Mouse (Mus musculus) forebrain, embryonic 12.5 days (tissue): Measurements from ENCODE around the gene Zcchc7. TPM values are rescaled to one million over a fixed set of nuclear protein-coding genes. Genes with fewer than 3 reads are reported as not detected.
A peak's percentile ranks its signal among the peaks of the same experiment; 100 is the strongest.

ENCODE experiments used
- ATAC-seq: fragments of 200-750 bp; cut with Nextera tagmentation; 2 replicates; pipeline ENCODE4 v1.8.0; 2017; ENCODE audit warnings: moderate TSS enrichment; ENCODE audit not compliant: low FRiP score
- H3K27ac ChIP-seq: fragments of 300-500 bp; sonication (generic); 2 replicates; pipeline ENCODE4 v1.5.1; 2016; ENCODE audit warnings: mild to moderate bottlenecking
- H3K27me3 ChIP-seq: fragments of 300-500 bp; sonication (generic); 2 replicates; pipeline ENCODE4 v1.6.1; 2016; ENCODE audit warnings: mild to moderate bottlenecking
- H3K36me3 ChIP-seq: fragments of 300-500 bp; sonication (generic); replicated peaks from 2 replicates; pipeline ENCODE4 v1.6.1; 2016; ENCODE audit warnings: mild to moderate bottlenecking
- H3K4me1 ChIP-seq: fragments of 300-500 bp; sonication (generic); 2 replicates; pipeline ENCODE4 v1.6.1; 2016
- H3K4me2 ChIP-seq: fragments of 300-500 bp; sonication (generic); 2 replicates; pipeline ENCODE4 v1.6.1; 2016; ENCODE audit warnings: mild to moderate bottlenecking, moderate library complexity
- H3K4me3 ChIP-seq: fragments of 300-500 bp; sonication (generic); replicated peaks from 2 replicates; pipeline ENCODE4 v1.5.1; 2016; ENCODE audit warnings: mild to moderate bottlenecking
- H3K9ac ChIP-seq: fragments of 300-500 bp; sonication (generic); 2 replicates; pipeline ENCODE4 v1.6.1; 2016; ENCODE audit warnings: mild to moderate bottlenecking
- H3K9me3 ChIP-seq: fragments of 300-500 bp; sonication (generic); 2 replicates; pipeline ENCODE4 v1.6.1; 2016
- WGBS: fragments of 180-500 bp; shearing (Covaris S2); methylation state at CpG from one replicate; pipeline ENCODE4 v1.1.7; 2016; 5-methylcytosine and 5-hydroxymethylcytosine counted together
- polyA plus RNA-seq: library from polyadenylated mRNA; unstranded; fragments of >200 nt; fragmentation: Nextera tagmentation; extraction: Ambion mirVana; gene quantifications from 2 replicates; pipeline ENCODE4 v1.2.1, GENCODE M21; 2016

Gene Zcchc7
- polyA plus RNA-seq, 1 experiment from 2014 or later, result 32.6 TPM

GRCm38 (mm10) chr4:44778316-44778715 lies 22.6 kb downstream of the Zcchc7 start:
- H3K9ac ChIP-seq, result no peak overlapping the region
- H3K4me2 ChIP-seq, result no peak overlapping the region
- H3K4me1 ChIP-seq, result peaks cover 6% of the 10 kb centered on the region; the same call in 1 of the 2 replicates
- H3K27me3 ChIP-seq, result no peaks in the 10 kb centered on the region
- no peak for ATAC-seq
- H3K36me3 ChIP-seq, result no peaks in the 10 kb centered on the region
- 38% methylated on average over 3 of the region's 3 CpGs for WGBS
- H3K27ac ChIP-seq, result no peak overlapping the region
- no peak overlapping the region for H3K4me3 ChIP-seq
- H3K9me3 ChIP-seq, result no peaks in the 10 kb centered on the region

DNA sequence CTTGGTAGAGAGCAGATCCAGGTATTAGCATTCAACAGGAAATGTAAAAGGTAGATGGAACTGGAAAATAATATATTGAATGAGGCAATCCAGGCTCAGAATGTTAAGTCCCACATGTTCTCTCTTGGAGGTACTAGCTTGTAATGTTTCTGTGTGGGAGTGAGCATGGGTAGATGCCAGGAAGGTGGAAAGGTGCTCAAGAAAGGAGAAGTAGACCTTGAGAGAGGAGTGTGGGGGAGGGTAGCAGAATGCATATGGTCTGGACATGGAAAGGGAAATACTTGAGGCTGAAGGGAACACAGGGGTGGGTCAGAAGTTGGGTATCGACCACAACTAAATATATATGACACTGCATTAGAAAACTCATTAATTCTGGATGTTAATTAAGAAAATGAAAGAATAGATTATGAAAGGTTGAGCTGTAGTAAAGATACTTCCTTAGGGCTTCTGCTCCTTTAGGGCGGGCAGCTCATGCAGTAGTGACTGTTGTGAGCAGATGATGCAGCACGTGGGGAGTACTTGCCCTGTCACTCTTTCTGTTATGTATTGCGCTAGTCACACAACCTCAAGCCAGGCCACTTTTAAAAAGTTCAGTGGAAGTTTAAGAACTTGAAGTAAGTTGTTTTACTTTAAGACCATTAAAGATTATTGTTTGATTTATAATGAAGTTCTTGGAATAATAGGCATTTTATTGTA lies 24.9 kb downstream of the Zcchc7 start:
- ATAC-seq, result no peak
- no peak overlapping the region for H3K9ac ChIP-seq
- peaks cover 9% of the 10 kb centered on the region; the same call in 1 of the 2 replicates for H3K4me1 ChIP-seq
- no peak overlapping the region for H3K4me3 ChIP-seq
- H3K27me3 ChIP-seq, result no peaks in the 10 kb centered on the region
- H3K36me3 ChIP-seq, result no peaks in the 10 kb centered on the region
- no peak overlapping the region for H3K4me2 ChIP-seq
- no peaks in the 10 kb centered on the region for H3K9me3 ChIP-seq
- no peak overlapping the region for H3K27ac ChIP-seq
- WGBS, result 60% methylated on average over 4 of the region's 4 CpGs

DNA sequence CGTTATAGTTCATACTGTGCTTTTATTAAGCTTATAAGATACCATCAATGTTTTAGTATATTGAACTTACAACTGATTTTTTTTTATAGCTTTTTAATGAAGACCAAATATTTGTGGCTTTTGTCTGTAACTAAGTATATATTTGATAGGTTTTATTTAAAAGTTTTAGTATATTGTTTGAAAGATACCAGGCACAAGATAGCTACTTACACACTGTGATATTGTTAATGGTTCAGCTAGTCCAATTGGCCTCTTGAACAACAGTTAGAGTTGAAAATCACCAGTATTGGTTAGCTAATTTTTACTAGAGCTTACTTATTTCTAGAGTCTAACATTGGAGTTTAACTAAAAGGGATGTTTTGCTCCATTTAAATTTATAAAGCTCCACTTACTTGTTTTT lies 25.8 kb downstream of the Zcchc7 start:
- no peak overlapping the region for H3K27ac ChIP-seq
- WGBS, result 86% methylated on average over 1 of the region's 1 CpGs

GRCm38 (mm10) chr4:44783566-44784292 lies 28.1 kb downstream of the Zcchc7 start:
- no peak for ATAC-seq
- H3K4me3 ChIP-seq, result no peak overlapping the region
- H3K27me3 ChIP-seq, result no peaks in the 10 kb centered on the region
- no peaks in the 10 kb centered on the region for H3K36me3 ChIP-seq
- no peak overlapping the region for H3K4me2 ChIP-seq
- no peak overlapping the region for H3K9ac ChIP-seq
- 6% methylated on average over 6 of the region's 6 CpGs for WGBS
- peaks cover 3% of the 10 kb centered on the region; the same call in 1 of the 2 replicates for H3K4me1 ChIP-seq
- H3K27ac ChIP-seq, result no peak overlapping the region
- H3K9me3 ChIP-seq, result no peaks in the 10 kb centered on the region

More for the DNA sequence above, 25.8 kb downstream of the Zcchc7 start:
- no peaks in the 10 kb centered on the region for H3K27me3 ChIP-seq
- ATAC-seq, result no peak
- no peak overlapping the region for H3K9ac ChIP-seq
- no peak overlapping the region for H3K4me3 ChIP-seq
- peaks cover 9% of the 10 kb centered on the region; the same call in 1 of the 2 replicates for H3K4me1 ChIP-seq
- H3K36me3 ChIP-seq, result no peaks in the 10 kb centered on the region
- H3K9me3 ChIP-seq, result no peaks in the 10 kb centered on the region
- H3K4me2 ChIP-seq, result no peak overlapping the region

DNA sequence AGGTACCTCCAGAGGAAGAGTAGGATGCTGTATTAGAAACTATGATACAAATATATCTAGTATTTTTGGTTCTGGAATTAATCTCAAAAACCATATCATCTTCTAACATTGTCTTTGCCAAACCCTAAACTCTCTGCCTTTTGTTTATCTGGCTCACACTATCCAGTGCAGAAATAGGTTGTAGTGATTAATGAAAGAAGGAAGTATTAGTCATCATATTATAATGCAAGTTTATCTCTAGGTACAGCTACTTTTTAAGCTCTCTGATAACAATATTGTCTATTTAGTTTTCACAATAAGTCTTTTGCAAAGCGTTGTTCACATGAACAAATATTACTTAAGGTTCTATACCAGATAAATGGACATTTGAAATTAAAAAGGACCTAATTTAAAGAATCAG lies 57.2 kb downstream of the Zcchc7 start:
- Histone ChIP-seq H3K4me2 (no peak overlapping the region), H3K4me3 (no peak overlapping the region), H3K9ac (no peak overlapping the region), H3K4me1 (peaks cover 4% of the 10 kb centered on the region; the same call in 1 of the 2 replicates), H3K9me3 (no peaks in the 10 kb centered on the region), H3K27me3 (no peaks in the 10 kb centered on the region), H3K27ac (no peak overlapping the region), H3K36me3 (no peaks in the 10 kb centered on the region)
- no peak for ATAC-seq
- 91% methylated on average over 1 of the region's 1 CpGs for WGBS

- Histone ChIP-seq H3K27me3 (no peaks in the 10 kb centered on the region), H3K4me3 (no peak overlapping the region), H3K27ac (no peak overlapping the region), H3K4me2 (no peak overlapping the region), H3K36me3 (no peaks in the 10 kb centered on the region), H3K9me3 (no peaks in the 10 kb centered on the region), H3K9ac (no peak overlapping the region), H3K4me1 (peaks cover 4% of the 10 kb centered on the region; the same call in 1 of the 2 replicates)
- 65% methylated on average over 4 of the region's 4 CpGs for WGBS
- no peak for ATAC-seq
These were observed 58.1 kb downstream of the Zcchc7 start for GRCm38 (mm10) chr4:44813770-44814169.

- Histone ChIP-seq H3K9ac (no peak overlapping the region), H3K36me3 (no peaks in the 10 kb centered on the region), H3K9me3 (no peaks in the 10 kb centered on the region), H3K4me3 (no peak overlapping the region), H3K27ac (no peak overlapping the region), H3K27me3 (no peaks in the 10 kb centered on the region), H3K4me1 (peaks cover 4% of the 10 kb centered on the region; the same call in 1 of the 2 replicates), H3K4me2 (no peak overlapping the region)
- ATAC-seq, result no peak
- WGBS, result 77% methylated on average over 7 of the region's 7 CpGs
These were observed 60.9 kb downstream of the Zcchc7 start for GRCm38 (mm10) chr4:44816584-44816983.

GRCm38 (mm10) chr4:44830609-44831008 lies 74.9 kb downstream of the Zcchc7 start:
- WGBS, result 59% methylated on average over 3 of the region's 3 CpGs

DNA sequence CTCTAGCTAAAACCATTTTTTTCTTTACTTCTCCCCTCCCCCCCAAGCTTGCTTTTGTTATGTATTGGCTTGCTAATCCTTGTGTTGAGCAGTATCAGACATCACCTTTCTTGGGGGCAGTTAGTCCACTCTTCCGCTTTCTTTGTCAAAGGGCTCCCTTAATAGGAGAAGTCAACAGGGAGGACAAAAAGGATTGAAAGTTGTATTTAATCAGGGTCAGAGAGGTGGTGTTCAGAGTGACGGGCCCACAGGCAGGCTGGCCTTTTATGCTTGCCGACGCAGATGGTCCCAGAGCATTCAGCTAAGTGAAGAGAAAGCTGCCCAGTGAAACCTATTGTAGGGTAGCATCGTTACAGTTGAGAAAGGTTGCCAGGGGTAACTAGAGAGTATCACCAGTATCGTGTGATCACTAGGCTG lies 96.2 kb downstream of the Zcchc7 start:
- H3K4me1 ChIP-seq, result peaks cover 5% of the 10 kb centered on the region
- H3K27me3 ChIP-seq, result peaks cover 15% of the 10 kb centered on the region
- WGBS, result 7% methylated on average over 6 of the region's 6 CpGs
- no peak overlapping the region for H3K4me2 ChIP-seq
- ATAC-seq, result peak; percentile 64; the same call in 1 of the 2 replicates
- H3K9me3 ChIP-seq, result no peaks in the 10 kb centered on the region
- H3K36me3 ChIP-seq, result no peaks in the 10 kb centered on the region
- 0 out of 2 replicates have a peak overlapping the region, but pooled peaks have one; percentile 31 for H3K27ac ChIP-seq
- no peak overlapping the region for H3K9ac ChIP-seq
- H3K4me3 ChIP-seq, result no peak overlapping the region

More at GRCm38 (mm10) chr4:44830609-44831008, 74.9 kb downstream of the Zcchc7 start:
- Histone ChIP-seq H3K4me3 (no peak overlapping the region), H3K4me1 (no peaks in the 10 kb centered on the region), H3K9ac (no peak overlapping the region), H3K27ac (no peak overlapping the region), H3K4me2 (no peak overlapping the region), H3K9me3 (no peaks in the 10 kb centered on the region), H3K27me3 (no peaks in the 10 kb centered on the region), H3K36me3 (no peaks in the 10 kb centered on the region)
- no peak for ATAC-seq

DNA sequence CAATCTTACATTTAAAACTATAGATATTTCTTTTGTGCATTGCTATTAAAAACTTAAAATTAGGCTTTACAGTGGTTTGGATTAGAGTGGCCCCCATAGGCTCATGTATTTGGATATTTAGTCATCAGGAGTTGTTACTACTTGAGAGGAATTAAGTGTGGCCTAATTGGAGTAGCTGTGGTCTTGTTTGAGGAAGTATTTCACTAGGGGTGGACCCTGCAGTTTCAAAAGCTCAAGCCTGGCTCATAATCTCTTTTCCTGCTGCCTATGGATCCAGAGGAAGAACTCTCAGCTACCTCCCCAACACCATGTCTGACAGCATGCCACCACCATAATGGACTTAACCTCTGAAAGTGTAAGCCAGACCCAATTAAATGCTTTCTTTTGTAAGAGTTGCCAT lies 115.9 kb downstream of the Zcchc7 start:
- Histone ChIP-seq H3K9me3 (no peaks in the 10 kb centered on the region), H3K27me3 (no peaks in the 10 kb centered on the region), H3K4me3 (no peak overlapping the region), H3K36me3 (no peaks in the 10 kb centered on the region), H3K4me1 (no peaks in the 10 kb centered on the region), H3K27ac (no peak overlapping the region), H3K9ac (no peak overlapping the region), H3K4me2 (no peak overlapping the region)
- no peak for ATAC-seq

DNA sequence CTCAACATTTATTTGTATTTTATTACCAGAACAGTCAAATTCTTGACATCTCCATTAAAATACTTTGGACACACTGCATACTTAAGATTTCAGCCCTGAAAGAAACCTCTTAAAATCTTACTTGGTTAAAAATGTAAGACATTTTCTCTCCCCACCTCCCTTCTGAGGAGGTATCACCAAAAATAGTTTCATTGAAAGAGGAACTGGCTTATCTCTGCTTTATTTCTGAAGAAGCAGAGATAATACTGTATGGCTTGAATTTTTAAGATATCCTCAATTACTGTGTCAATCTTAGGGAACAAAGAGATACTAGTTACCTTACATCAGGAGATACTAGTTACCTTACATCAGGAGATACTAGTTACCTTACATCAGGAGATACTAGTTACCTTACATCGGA lies 116.4 kb downstream of the Zcchc7 start:
- 93% methylated on average over 1 of the region's 1 CpGs for WGBS
- no peaks in the 10 kb centered on the region for H3K27me3 ChIP-seq
- ATAC-seq, result no peak
- no peak overlapping the region for H3K9ac ChIP-seq
- H3K27ac ChIP-seq, result no peak overlapping the region
- no peak overlapping the region for H3K4me2 ChIP-seq
- no peaks in the 10 kb centered on the region for H3K4me1 ChIP-seq
- no peaks in the 10 kb centered on the region for H3K36me3 ChIP-seq
- no peak overlapping the region for H3K4me3 ChIP-seq
- no peaks in the 10 kb centered on the region for H3K9me3 ChIP-seq

- WGBS, result 8% methylated on average over 7 of the region's 7 CpGs
- ATAC-seq, result no peak
These were observed 124.5 kb downstream of the Zcchc7 start for GRCm38 (mm10) chr4:44880065-44880623.

More at GRCm38 (mm10) chr4:44880065-44880623, 124.5 kb downstream of the Zcchc7 start:
- H3K4me2 ChIP-seq, result no peak overlapping the region
- H3K27me3 ChIP-seq, result no peaks in the 10 kb centered on the region
- H3K9ac ChIP-seq, result no peak overlapping the region
- H3K9me3 ChIP-seq, result no peaks in the 10 kb centered on the region
- no peak overlapping the region for H3K4me3 ChIP-seq
- no peaks in the 10 kb centered on the region for H3K36me3 ChIP-seq
- H3K4me1 ChIP-seq, result peaks cover 7% of the 10 kb centered on the region
- H3K27ac ChIP-seq, result peak overlapping the region; percentile 46; the same call in 1 of the 2 replicates
